ENCODE assay signal across 10 mouse cellular contexts in genomic region chr19:46486709-46487108, GRCm38 (mm10). TPM values are rescaled to one million over a fixed set of nuclear protein-coding genes. Genes with fewer than 3 reads are reported as not detected.
A peak's percentile ranks its signal among the peaks of the same experiment; 100 is the strongest.
DNase-seq lines count a peak whose midpoint lies in the region; ATAC-seq and TF ChIP-seq lines count a peak whose summit lies in the region.
"Had no signal": no experiment of that assay in that cellular context is flagged by ENCODE, and none has a peak within 500 bp of the region (broad histone marks: within the 10 kb centered on the region; RNA-seq: fewer than 3 reads in every experiment).

No protein-coding gene starts in this region.

- H3K27ac ChIP-seq in hindbrain, embryonic 10.5 days = peak overlapping the region; percentile 31; the same call in 1 of the 2 replicates
- no peak overlapping the region for H3K27ac ChIP-seq in hindbrain, embryonic 14.5 days
- H3K27ac ChIP-seq in lung, postnatal 0 days (ENCODE audit: low read length) = peak overlapping the region; percentile 43; the same call in 1 of the 2 replicates
- peak overlapping the region; percentile 9; the same call in 1 of the 2 replicates for H3K27ac ChIP-seq in limb, embryonic 12.5 days

- no peak for TF ChIP-seq POLR2A in lung, adult 2 months (IDR thresholded peaks at IDR 0.05; ENCODE audit: borderline replicate concordance, extremely low read depth, low read depth, low read length)

- H3K9me3 ChIP-seq in hindbrain, embryonic 10.5 days = no peaks in the 10 kb centered on the region
- no peaks in the 10 kb centered on the region for H3K9me3 ChIP-seq in hindbrain, embryonic 14.5 days (ENCODE audit: control insufficient read depth, low read length)
- no peaks in the 10 kb centered on the region for H3K9me3 ChIP-seq in lung, postnatal 0 days (ENCODE audit: low read length)
- no peaks in the 10 kb centered on the region for H3K9me3 ChIP-seq in limb, embryonic 12.5 days

- no peak overlapping the region for H3K4me2 ChIP-seq in hindbrain, embryonic 14.5 days (replicated peaks)
- no peak overlapping the region for H3K4me2 ChIP-seq in lung, postnatal 0 days (replicated peaks; ENCODE audit: low read depth, low read length)
- no peak overlapping the region for H3K4me2 ChIP-seq in limb, embryonic 12.5 days

- H3K9ac ChIP-seq in hindbrain, embryonic 14.5 days = no peak overlapping the region
- no peak overlapping the region for H3K9ac ChIP-seq in lung, postnatal 0 days (replicated peaks; ENCODE audit: low read depth)
- H3K9ac ChIP-seq in limb, embryonic 12.5 days (replicated peaks) = no peak overlapping the region

- WGBS in hindbrain, embryonic 10.5 days = 60% methylated on average over 2 of the region's 2 CpGs
- 81% methylated on average over 2 of the region's 2 CpGs for WGBS in hindbrain, embryonic 14.5 days
- 20% methylated on average over 2 of the region's 2 CpGs for WGBS in lung, postnatal 0 days
- WGBS in lung, adult 2 months = 32% methylated on average over 2 of the region's 2 CpGs
- WGBS in limb, embryonic 12.5 days = 44% methylated on average over 2 of the region's 2 CpGs

- DNase-seq in hindbrain, embryonic 10.5 days (ENCODE audit: low spot score) = no peak
- DNase-seq in hindbrain, embryonic 14.5 days (ENCODE audit: low spot score) = no peak
- DNase-seq in lung, postnatal 0 days (ENCODE audit: low spot score) = no peak
- DNase-seq in lung, adult 2 months = no peak
- DNase-seq in adipocyte (ENCODE audit: low spot score) = no peak
- DNase-seq: cerebellum, adult 2 months; kidney, adult 8-10 months; thymus, postnatal 4 days had no signal

- no peak overlapping the region for H3K4me3 ChIP-seq in hindbrain, embryonic 10.5 days
- H3K4me3 ChIP-seq in hindbrain, embryonic 14.5 days (replicated peaks; ENCODE audit: low read length) = no peak overlapping the region
- H3K4me3 ChIP-seq in lung, postnatal 0 days (ENCODE audit: low read depth, low read length) = no peak overlapping the region
- no peak overlapping the region for H3K4me3 ChIP-seq in lung, adult 2 months (replicated peaks; ENCODE audit: extremely low read depth, low read depth, low read length)
- no peak overlapping the region for H3K4me3 ChIP-seq in limb, embryonic 12.5 days (replicated peaks)

- peaks cover 71% of the 10 kb centered on the region for H3K4me1 ChIP-seq in hindbrain, embryonic 10.5 days (replicated peaks)
- H3K4me1 ChIP-seq in hindbrain, embryonic 14.5 days (replicated peaks; ENCODE audit: control insufficient read depth, insufficient read depth, low read length) = peaks cover 21% of the 10 kb centered on the region; the same call in 1 of the 2 replicates
- peaks cover 39% of the 10 kb centered on the region for H3K4me1 ChIP-seq in lung, postnatal 0 days (ENCODE audit: insufficient read depth, low read depth, low read length)
- H3K4me1 ChIP-seq in lung, adult 2 months (ENCODE audit: control insufficient read depth, insufficient read depth, low read length) = peaks cover 49% of the 10 kb centered on the region
- H3K4me1 ChIP-seq in limb, embryonic 12.5 days (replicated peaks) = peaks cover 10% of the 10 kb centered on the region

- H3K27me3 ChIP-seq in hindbrain, embryonic 10.5 days (ENCODE audit: insufficient read depth, poor library complexity, severe bottlenecking) = no peaks in the 10 kb centered on the region
- H3K27me3 ChIP-seq in hindbrain, embryonic 14.5 days (ENCODE audit: control insufficient read depth, insufficient read depth, low read length) = no peaks in the 10 kb centered on the region
- no peaks in the 10 kb centered on the region for H3K27me3 ChIP-seq in lung, postnatal 0 days (replicated peaks; ENCODE audit: insufficient read depth, low read length)
- no peaks in the 10 kb centered on the region for H3K27me3 ChIP-seq in limb, embryonic 12.5 days

- TF ChIP-seq EP300 in lung, postnatal 0 days (IDR thresholded peaks at IDR 0.05) = no peak

- peaks cover 48% of the 10 kb centered on the region for H3K36me3 ChIP-seq in hindbrain, embryonic 10.5 days
- H3K36me3 ChIP-seq in hindbrain, embryonic 14.5 days (replicated peaks; ENCODE audit: control insufficient read depth, insufficient read depth) = peaks cover 32% of the 10 kb centered on the region
- no peaks in the 10 kb centered on the region for H3K36me3 ChIP-seq in lung, postnatal 0 days (ENCODE audit: insufficient read depth, low read length)
- H3K36me3 ChIP-seq in limb, embryonic 12.5 days = peaks cover 52% of the 10 kb centered on the region

- no peak for ATAC-seq in hindbrain, embryonic 14.5 days (ENCODE audit: low FRiP score)
- no peak for ATAC-seq in lung, postnatal 0 days
- no peak for ATAC-seq in limb, embryonic 12.5 days (ENCODE audit: insufficient number of reproducible peaks, insufficient read depth, low FRiP score, low TSS enrichment, low read depth)
- peak; percentile 65 for ATAC-seq in megakaryocyte progenitor cell, adult 5-6 weeks (replicated peaks; ENCODE audit: poor library complexity)

- TF ChIP-seq CTCF in lung, postnatal 0 days (IDR thresholded peaks at IDR 0.05) = no peak
- no peak for TF ChIP-seq CTCF in lung, adult 2 months (IDR thresholded peaks at IDR 0.05; ENCODE audit: insufficient read depth, low read length)

RNA-seq across cellular contexts. Expression of gene Trim8, which starts 14.8 kb away (rescaled TPM):
- polyA plus RNA-seq in hindbrain, embryonic 10.5 days (2016; fragmentation: Nextera tagmentation; extraction: Ambion mirVana) = 26.5 and 30.0 TPM in 2 replicates
- 37.5 and 39.4 TPM in 2 replicates for polyA plus RNA-seq in hindbrain, embryonic 14.5 days (2014; fragmentation: Nextera tagmentation; extraction: Ambion mirVana)
- 34.1 and 34.8 TPM in 2 replicates for polyA plus RNA-seq in lung, postnatal 0 days (2015; fragmentation: Nextera tagmentation; extraction: Ambion mirVana)
- polyA plus RNA-seq in lung, adult 2 months (2012; rRNA removed) = 87.2 and 115 TPM in 2 replicates
- polyA plus RNA-seq in limb, embryonic 12.5 days (2016; fragmentation: Nextera tagmentation; extraction: Ambion mirVana) = 17.3 and 21.5 TPM in 2 replicates
- total RNA-seq in megakaryocyte progenitor cell, adult 5-6 weeks (2015) = 9.7 and 18.0 TPM in 2 replicates
- total RNA-seq in megakaryocyte progenitor cell, adult 5-6 weeks (2017) = 12.8 and 12.9 TPM in 2 replicates
